Mouse (Mus musculus): ENCODE results near the gene Nol9.

GRCm38 (mm10) chr4:152021568-152022097 is 17.5 kb upstream of the Nol9 start:
- TF ChIP-seq POLR2A (IDR thresholded peaks at IDR 0.05; ENCODE audit: borderline replicate concordance, extremely low read depth, low read depth, low read length) (no peak), CTCF (IDR thresholded peaks at IDR 0.05; ENCODE audit: insufficient read depth, low read length) (peak; percentile 11; the same call in 1 of the 2 replicates)
